Mouse (Mus musculus) ovary, adult 18-20 months (tissue): ENCODE measurements at regions not wholly inside any gene's neighbourhood (a gene's known extent, or its start where the extent isn't known, plus 50 kb on each side); places are given as distances from the start of the nearest gene placed in this dataset.

Experiments
- DNase-seq: peaks from one replicate; pipeline ENCODE4 v3.0.0; 2022; ENCODE audit warnings: low spot score, mixed read lengths

DNA sequence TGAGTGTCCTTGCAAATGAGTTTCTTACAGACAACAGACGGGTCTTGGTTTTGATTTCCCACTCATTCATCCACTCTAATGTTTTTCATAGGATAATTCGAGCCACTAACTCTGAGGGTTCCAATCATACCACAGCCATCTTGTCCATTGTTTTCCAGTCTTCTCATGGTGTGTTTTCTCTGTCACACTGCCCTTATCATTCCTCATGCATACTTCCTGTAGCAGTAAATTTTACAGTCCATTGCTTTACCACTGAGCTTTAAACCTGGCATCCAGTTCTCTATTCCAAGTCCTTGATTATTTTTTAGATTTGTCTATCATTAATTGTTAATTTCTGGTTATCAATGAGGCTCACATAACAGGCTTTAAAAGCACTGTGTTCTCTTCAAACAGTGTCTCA, 290.0 kb upstream of the Nrsn1 start:
- no peak for DNase-seq

DNA sequence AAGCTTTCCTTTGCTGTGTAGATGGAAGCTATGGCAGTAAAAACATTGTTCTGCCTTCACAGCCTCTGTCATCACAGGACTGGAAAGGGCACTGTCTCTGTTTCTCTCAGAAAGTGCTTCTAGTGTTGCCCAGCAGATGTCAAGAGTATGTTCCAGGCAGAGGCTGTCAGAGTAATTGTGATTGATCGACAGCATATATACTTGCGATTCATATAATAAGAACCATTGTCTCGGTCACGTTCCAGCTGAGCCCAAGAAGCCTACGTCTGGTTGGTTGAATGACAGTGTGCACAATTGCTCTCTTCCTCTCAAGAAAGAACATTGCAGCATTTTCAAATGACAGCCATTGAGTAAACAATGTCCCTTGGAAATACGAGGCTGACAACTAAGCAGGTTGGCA, 284.7 kb upstream of the Nrsn1 start:
- DNase-seq = no peak

DNA sequence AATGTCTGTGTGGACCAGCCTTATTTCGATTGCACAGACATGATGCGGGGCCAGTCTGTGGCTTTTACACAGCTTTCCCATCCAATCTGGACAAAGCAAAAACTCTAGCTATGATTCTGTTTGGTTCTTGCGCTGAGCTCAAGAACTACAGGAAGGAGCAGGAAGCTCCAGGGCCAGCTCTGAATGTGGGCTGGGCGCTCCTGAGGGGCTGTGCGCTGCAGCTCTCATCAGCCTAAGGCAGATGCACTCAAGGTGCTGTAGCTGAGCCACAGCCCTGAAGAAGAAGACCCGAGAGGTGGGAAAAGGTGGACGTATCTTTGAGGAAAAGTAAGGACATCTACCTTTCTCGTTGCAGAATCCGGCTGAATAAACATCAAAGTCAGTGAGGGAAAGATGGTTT, 278.2 kb upstream of the Nrsn1 start:
- no peak for DNase-seq

DNA sequence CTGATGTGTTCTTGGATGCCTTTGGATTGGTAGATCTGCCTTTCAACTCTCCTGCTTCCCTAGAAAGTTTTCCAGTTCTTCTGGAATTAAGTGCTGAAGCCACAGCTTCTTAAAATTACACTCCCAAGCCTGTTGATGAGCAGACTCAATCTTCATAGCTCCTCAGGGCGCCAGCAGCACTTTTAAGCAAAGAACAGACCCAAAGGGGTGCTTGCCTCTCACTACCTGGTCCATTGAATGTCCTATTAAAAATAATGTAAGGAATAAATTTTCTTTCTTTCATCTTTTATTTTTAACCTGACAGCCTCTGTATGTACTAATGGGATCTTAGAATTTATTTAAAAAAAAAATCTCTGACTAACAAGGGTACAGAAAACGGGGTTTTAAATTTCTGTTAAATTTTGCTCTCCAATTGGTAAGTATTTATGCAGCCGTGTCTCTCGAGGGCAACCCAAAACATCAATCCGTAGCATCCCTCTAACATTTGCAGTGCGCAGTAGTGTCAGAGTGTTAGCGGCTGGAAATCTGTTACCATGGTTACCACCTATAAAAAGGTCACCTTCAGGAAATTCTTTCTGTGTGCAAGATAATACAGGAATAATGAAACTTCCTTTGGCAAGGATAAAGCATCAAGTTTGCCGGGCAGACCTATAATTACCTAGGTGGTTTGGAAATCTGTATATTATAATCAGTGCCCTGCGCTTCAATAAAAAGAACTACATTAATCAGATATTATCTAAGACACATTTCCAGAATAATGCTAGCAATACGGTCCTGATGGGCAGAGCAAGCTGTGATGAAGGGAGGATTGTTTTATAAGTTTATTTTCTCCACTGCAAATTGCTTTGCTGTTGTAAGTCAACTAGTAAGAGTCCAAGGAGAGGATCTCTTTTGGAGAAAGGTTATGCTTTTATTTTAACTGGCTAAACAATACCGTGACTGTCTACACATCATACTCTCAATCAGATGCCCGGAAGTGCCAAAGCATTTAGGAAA, 277.1 kb upstream of the Nrsn1 start:
- DNase-seq = no peak

DNA sequence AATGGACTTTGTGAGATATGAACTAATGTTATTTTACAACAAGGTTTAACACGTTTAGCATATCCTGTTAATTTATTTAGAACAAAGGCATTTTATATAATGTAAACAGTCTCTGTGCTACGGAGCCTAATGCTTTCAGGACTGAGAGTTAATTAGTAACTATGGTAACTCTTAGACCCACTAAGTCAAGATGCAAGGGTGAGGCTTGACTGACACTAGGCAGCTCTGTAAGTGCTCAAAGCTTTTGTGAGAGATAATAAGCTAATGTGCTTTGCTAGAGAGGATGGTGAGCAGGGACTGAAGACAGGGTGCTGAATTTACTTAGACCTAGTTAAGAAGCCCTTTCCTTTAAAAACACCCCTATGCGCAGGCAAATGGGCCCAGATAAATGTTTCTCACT, 253.8 kb upstream of the Nrsn1 start:
- DNase-seq = no peak

DNA sequence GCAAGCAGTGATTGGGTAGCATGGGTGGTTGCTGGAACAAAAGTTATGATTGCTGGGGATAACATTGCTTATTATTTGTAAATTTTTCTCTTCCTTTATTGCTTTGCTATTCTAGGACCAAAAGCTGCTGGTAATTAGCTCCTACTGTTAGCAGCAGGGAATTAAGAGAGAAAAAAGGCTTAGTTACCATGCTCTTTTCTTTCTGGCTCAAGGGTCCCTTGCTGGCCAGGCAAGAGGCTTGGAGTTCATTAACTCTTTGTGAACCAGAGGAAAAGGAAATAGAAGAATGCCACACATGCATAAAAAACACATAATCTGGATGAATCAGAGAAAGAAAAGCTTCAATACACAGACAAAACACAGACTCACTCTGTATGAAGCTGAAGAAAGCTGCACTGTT, 237.1 kb upstream of the Nrsn1 start:
- no peak for DNase-seq

DNA sequence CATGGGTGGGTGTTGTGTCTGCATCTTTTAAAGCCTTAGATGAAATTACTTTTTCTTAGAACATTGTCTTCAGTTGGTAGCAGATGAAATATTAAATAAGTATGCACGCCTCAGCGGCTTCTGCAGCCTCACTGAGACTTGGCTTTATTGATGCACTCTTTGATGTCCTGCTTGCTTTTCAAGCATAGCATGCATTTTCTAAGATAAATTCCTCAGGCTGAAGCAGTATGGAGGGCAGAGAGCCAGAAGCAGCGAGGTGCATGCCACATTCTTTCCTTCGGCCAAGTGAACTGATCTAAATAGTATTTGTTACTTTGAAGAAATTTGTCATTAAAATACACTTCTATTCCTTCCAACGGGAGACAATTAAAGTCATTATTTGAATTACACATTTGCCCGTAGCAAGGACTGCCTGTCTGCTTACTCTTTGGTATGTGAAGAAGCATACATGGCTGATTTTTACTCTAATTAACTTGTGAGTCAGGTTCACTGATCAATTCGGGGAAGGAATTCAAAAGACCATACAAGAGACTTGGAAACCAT, 224.3 kb upstream of the Nrsn1 start:
- no peak for DNase-seq

DNA sequence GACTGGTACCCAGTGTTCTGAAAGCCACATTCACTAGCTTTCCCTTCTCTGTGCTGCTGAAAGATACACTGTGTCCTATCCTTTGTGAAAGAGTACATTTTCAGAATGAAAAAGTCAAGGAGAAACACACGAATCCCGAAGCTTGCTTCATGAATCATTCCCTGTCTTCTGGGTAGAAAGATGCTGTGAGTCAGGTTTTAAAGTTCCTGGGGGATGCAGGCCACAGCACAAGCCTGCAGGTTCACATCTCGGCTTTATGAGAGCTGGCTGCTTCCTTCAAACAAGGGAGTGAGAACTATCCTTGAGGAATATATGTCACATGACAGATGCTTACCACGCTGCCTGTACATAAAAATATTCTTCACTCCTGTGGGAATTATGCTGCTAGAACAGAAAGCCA, 219.7 kb upstream of the Nrsn1 start:
- DNase-seq = no peak

DNA sequence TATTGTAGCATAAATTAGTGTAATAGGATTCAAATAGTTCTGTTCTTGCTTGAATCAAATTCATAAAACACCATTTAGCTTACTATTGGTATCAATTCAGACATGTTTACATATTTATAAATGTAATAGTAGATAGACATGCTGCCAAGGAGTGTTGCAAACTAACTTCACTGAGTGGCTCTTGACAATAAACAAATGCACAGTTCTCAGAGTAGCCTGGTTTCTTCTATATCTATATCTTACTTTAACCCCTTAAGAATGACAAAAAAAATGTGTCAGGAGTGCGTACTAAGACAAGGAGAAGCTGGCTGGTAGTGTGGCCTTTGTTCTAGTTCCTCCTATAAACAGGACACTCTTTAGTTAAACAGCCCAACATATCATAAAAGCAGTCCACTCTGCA, 213.0 kb upstream of the Nrsn1 start:
- no peak for DNase-seq

DNA sequence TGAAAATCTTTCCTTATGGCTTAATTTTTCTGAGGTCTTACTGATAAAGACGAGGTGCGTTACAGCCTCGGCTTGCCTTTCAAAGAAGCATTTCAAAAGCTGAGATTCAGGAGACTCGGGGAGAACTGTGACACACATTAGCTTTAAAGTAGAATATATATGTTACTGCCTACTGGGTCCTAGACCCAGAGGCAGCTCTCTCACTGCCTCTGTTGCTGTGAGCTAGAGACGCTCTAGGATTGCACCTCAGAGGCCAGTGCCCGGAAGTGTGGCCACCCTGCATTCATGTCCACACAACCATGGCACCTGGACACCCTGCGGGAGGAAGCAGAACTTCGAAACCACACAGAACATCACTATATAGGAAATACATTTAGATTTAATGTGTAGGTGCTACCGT, 181.6 kb upstream of the Nrsn1 start:
- DNase-seq = no peak

DNA sequence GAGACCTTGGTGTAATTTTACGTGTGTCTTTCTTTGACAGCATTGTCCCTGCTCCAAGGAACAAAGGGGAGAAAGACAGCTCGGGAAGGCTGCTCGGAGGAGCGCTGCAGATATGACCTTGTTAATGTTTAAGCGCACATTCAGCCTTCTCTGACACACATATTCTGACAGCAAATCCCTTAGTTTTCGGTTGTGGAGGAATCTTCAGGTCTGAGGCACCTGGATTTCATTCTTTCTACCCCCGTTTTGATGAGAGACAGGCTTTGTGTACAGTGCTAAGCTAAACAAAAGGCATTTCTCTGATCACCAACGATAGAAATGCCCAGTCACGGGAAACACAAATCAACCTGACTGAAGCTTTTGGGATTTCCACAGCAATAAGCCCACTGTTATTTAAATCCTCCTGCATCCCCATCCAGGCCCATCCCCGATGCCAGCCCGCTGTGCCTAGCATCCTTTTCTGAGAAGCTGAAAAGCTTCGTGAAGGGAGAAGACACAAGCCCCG, 181.1 kb upstream of the Nrsn1 start:
- DNase-seq = no peak

DNA sequence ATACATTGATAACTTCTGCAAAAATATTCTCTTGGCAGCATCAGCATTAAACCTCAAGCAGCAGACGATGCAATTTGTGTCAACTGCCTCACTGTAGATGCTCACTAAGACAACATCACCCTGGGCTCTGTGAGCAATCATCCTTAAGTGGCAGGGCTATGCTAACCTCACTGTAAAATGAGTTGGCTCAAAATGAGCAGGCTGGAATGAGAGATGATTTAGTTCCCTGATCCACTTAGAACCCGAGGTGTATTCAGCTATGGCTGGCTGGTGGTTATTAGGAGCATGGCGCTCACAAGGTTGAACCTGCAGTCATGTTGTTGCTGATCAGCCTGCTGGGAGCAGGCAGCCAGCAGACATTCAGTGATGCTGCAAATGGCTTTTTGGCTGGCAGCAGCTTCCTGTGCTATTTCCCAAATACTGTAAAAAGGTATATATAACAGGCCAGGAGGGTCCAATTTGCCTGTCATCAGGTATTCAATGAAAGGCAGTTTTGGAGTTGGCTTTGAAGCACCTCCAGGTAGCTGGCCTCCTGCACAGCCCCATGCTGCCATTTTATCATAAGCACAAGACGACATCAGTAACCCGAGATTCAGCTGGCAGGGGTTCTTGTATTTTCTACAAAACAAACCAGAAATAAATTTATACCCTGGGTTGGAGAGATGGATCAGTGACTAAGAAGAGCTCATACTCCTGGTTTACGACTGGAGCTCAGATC, 159.6 kb upstream of the Nrsn1 start:
- no peak for DNase-seq

DNA sequence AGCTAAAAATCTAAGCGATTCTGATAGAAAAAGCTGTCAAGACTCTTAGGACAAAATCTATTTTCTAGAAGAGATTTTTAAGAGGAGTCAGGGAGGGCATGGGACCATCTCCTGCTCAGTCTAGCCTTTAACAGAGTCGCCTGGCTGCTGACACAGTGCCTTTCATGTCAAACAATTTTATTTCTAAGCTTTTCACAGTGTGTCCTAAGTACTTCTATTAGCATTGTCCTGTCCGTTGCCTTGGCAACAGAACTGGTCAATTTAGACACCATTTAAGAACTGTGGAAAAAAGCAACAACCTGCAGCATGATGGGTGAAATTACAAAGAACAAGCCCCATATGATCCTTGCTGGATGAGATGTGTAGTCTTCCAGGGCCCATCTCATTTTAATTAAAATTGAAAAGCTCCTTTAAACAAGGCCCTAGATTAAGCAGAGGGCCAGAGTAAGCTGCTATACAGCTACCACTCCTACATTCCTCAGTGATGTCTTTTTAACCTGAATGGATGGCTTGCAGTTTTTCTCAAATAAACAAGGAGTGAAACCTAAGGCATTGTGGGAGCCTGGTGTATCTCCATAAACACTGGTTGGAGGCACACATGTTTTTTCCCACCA, 133.0 kb upstream of the Nrsn1 start:
- DNase-seq = no peak

DNA sequence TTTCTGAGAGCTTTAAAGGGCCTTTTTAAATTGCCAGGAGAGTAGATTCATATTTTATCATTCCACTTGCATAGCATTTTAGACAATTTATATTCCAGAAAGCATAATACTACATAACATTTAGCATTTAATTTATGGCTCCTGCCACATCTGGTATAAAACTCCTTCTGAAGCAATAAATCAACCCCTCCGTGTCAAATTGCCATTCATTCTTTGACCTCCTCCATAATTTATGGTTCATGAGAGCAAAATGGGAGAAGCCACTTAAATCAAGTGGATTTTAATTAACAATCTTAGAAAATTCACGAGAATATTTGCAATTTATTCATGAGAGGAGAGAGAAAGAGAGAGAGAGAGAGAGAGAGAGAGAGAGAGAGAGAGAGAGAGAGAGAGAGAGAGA, 132.4 kb upstream of the Nrsn1 start:
- DNase-seq = no peak

DNA sequence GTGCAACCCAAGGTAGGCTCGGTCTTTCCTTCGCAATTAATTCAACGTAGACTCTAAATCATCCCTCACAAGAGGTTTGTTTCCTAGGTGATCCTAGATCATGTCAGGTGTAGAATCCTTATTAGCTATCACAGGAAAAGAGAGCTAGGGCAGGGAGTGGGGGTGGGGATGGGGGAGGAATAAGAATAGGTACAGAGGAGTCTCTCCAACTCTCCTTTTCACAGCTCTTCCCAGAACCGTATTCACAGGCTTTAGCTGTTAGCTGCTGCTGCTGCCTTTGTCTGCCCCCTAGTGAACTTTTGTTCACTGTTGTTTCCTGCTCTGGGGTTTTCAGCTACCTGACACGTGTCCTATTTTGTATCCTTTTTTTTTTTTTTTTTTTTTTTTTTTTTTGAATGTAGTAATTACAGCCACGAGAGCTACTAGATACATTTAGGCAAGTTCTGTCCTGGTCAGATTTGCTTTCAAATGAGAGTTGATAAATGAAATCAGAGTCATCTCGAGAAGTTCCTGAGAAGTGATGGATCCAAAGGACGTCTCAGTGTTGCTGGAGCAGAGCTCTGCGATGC, 131.7 kb upstream of the Nrsn1 start:
- no peak for DNase-seq

DNA sequence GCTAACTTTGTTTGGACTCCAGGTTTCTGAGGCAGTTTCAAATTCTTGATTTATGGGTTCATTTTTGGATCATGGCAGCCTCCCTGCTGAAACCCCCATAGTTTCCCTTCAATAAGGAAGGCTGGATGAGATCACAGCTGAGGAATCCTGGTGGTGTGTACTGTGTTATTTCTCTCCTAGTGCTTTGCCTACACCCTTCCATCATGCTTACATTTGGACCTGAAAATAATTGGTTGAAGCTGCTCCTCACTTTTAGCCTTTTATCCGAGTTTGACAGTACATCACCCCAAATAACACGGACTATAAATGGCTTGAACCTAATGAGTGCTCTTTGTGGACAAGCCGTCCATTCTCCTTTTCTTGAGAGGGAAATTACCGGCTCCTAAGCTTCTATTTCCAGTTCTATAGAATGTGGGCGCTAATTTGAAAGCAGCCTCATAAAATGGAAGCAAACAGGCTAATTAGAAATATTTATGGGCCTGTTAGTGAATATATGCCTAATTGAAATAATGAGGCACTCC, 122.5 kb upstream of the Nrsn1 start:
- DNase-seq = no peak

DNA sequence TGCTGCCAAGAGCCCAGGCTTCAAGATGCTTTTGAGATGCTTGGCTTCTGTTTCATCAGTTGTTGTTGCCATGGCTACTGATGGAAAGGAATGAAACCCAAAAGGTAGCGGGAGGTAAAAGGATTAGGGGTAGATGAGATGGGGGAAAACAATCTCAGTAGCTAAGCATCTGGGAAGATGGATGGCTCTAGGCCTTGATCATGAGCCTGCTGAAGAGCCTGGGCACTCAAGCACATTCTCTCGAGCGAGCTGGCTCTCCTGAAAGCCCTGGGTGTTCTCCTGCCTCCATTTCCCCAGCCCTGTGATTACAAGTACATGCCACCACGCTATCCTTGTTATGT, 92.3 kb upstream of the Nrsn1 start:
- no peak for DNase-seq

DNA sequence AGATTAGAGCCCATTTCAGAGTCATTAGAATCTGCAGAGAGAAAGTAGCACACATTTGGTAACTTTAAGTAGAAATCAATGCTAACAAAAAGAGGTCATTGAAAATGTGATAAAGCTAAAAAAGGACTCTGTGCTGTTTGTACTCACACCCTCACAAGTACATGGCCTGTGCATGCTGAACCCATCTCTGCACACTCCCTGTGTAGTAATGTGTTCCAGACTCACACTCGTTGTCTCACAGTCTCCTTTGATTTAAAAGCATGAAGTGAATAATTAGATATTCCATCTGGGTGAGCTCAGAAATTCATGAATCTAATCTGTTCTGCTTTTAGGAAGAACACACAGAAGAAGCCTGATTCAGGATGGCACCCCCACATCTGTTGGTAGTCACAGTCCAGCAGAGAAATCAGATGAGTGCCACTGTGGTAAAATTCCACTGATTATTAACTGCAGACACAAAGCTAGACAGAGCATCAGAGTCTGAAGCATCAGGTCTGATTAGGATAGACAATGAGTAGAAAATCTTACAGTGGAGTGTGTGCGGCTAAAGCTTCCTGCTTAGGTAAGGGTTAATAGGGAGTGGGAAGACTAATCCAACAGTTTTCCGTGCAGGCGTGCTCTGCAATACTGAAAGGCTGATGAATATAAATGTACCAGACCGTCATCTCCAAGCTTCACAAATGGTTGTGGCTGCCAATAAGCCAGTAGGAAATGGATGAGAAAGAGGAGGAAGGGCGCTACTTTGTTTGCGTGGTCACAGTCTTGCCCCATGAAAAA, 91.7 kb upstream of the Nrsn1 start:
- DNase-seq = no peak

DNA sequence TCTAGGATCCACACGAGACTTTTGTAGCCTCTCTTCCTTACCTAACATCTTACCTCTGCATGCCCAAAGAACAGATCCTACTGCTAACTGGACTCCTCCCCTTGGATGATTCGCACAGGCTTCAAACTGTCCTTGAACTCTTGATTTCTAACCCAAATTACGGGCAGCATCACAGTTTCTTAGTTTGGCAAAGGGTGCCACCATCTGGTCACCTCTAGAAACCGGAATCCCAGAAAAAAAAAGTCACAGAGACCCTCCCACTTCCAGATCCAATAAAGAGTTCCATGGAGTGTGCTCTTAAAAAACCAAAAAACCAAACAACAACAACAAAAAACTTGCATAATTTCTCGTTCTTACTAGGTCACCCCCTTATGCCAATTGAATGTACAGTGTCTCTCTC, 77.3 kb upstream of the Nrsn1 start:
- DNase-seq = no peak

DNA sequence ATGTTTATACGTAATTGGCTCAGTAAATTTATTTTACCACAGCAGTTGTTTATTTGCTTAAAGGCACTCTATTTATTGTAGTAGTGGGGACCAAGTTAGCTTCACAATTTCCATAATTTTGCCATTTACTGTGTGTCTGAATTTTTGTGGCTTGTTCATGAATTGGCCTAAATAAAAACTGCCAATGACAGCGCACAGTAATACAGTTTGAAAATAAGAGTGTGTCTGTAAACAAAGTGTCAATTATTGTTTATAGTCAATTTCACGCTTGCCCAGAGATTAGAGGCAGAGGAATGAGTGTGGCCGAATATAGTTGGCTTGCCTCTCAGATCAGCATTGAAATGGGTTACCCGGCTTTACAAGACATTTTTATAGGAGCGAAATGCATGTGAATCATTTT, 73.0 kb upstream of the Nrsn1 start:
- no peak for DNase-seq

DNA sequence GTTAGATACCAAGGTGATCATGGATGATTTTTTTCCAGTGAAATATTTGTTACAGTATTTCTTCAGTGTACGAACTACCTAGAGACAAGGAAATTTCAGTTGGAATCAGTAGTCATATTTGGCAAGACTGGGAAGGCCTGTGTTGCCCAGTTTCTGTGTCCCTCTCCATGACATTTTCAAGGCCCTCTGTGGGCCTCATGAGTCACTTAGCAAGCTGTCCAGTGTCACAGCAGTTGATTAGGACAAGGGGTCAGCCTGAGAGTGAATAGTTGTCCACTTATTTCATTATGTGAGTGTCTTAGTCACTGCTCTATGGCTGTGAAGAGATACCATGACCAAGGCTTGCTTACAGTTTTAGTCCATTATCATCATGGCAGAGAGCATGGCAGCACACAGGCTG, 71.5 kb upstream of the Nrsn1 start:
- DNase-seq = no peak
